10 mouse cellular contexts compared by ENCODE assay signal in genomic region chr11:5059230-5059629, GRCm38 (mm10). TPM values are rescaled to one million over a fixed set of nuclear protein-coding genes. Genes with fewer than 3 reads are reported as not detected.
DNase-seq lines count a peak whose midpoint lies in the region; ATAC-seq lines count a peak whose summit lies in the region.
"Had no signal": no experiment of that assay in that cellular context is flagged by ENCODE, and none has a peak within 500 bp of the region (broad histone marks: within the 10 kb centered on the region; RNA-seq: fewer than 3 reads in every experiment).

No protein-coding gene starts in this region.

- WGBS in heart, embryonic 13.5 days: 22% methylated on average over 14 of the region's 14 CpGs
- WGBS in lung, embryonic 15.5 days: 23% methylated on average over 14 of the region's 14 CpGs
- whole genome bisulfite sequencing in embryonic facial prominence, embryonic 10.5 days: 18% methylated on average over 14 of the region's 14 CpGs
- 15% methylated on average over 14 of the region's 14 CpGs for WGBS in limb, embryonic 13.5 days

- H3K4me2 ChIP-seq in heart, embryonic 13.5 days: peak overlapping the region; percentile 97
- H3K4me2 ChIP-seq in lung, embryonic 15.5 days: 0 out of 2 replicates have a peak overlapping the region, but pooled peaks have one; percentile 8
- H3K4me2 ChIP-seq in limb, embryonic 13.5 days (replicated peaks): peak overlapping the region; percentile 94
- H3K4me2 ChIP-seq: neural tube, embryonic 13.5 days had no signal

- H3K36me3 ChIP-seq in heart, embryonic 13.5 days: peaks cover 9% of the 10 kb centered on the region
- no peaks in the 10 kb centered on the region for H3K36me3 ChIP-seq in lung, embryonic 15.5 days
- H3K36me3 ChIP-seq in embryonic facial prominence, embryonic 10.5 days (replicated peaks): peaks cover 11% of the 10 kb centered on the region; the same call in 1 of the 2 replicates
- peaks cover 11% of the 10 kb centered on the region; the same call in 1 of the 2 replicates for H3K36me3 ChIP-seq in limb, embryonic 13.5 days

- H3K4me3 ChIP-seq in heart, embryonic 13.5 days: peak overlapping the region; percentile 15; the same call in 1 of the 2 replicates
- no peak overlapping the region for H3K4me3 ChIP-seq in lung, embryonic 15.5 days
- peak overlapping the region; percentile 2; the same call in 1 of the 2 replicates for H3K4me3 ChIP-seq in embryonic facial prominence, embryonic 10.5 days
- peak overlapping the region; percentile 56 for H3K4me3 ChIP-seq in limb, embryonic 13.5 days
- H3K4me3 ChIP-seq: neural tube, embryonic 13.5 days had no signal

- DNase-seq in heart, postnatal 25 days (ENCODE audit: low spot score): no peak
- no peak for DNase-seq in lung, postnatal 14 days
- peak; percentile 56 for DNase-seq in embryonic facial prominence, embryonic 10.5 days (ENCODE audit: low spot score)
- no peak for DNase-seq in left cerebral cortex, adult 9 months (ENCODE audit: low spot score in 2 of 2)
- DNase-seq in layer of hippocampus, adult 11-12 months (ENCODE audit: low spot score): no peak

- H3K4me1 ChIP-seq in heart, embryonic 13.5 days: peaks cover 63% of the 10 kb centered on the region
- H3K4me1 ChIP-seq in lung, embryonic 15.5 days: peaks cover 50% of the 10 kb centered on the region
- H3K4me1 ChIP-seq in embryonic facial prominence, embryonic 10.5 days: peaks cover 86% of the 10 kb centered on the region
- peaks cover 82% of the 10 kb centered on the region for H3K4me1 ChIP-seq in limb, embryonic 13.5 days

- H3K27ac ChIP-seq in heart, embryonic 13.5 days (replicated peaks): no peak overlapping the region
- no peak overlapping the region for H3K27ac ChIP-seq in lung, embryonic 15.5 days
- no peak overlapping the region for H3K27ac ChIP-seq in embryonic facial prominence, embryonic 10.5 days (replicated peaks)
- H3K27ac ChIP-seq in limb, embryonic 13.5 days: no peak overlapping the region
- H3K27ac ChIP-seq: neural tube, embryonic 13.5 days had no signal

- peak overlapping the region; percentile 12; the same call in 1 of the 2 replicates for H3K9ac ChIP-seq in heart, embryonic 13.5 days
- H3K9ac ChIP-seq in lung, embryonic 15.5 days: no peak overlapping the region
- H3K9ac ChIP-seq in limb, embryonic 13.5 days: peak overlapping the region; percentile 50; the same call in 1 of the 2 replicates
- H3K9ac ChIP-seq: neural tube, embryonic 13.5 days had no signal

- H3K9me3 ChIP-seq in heart, embryonic 13.5 days: no peaks in the 10 kb centered on the region
- no peaks in the 10 kb centered on the region for H3K9me3 ChIP-seq in lung, embryonic 15.5 days
- no peaks in the 10 kb centered on the region for H3K9me3 ChIP-seq in embryonic facial prominence, embryonic 10.5 days
- H3K9me3 ChIP-seq in limb, embryonic 13.5 days: no peaks in the 10 kb centered on the region
- H3K9me3 ChIP-seq: neural tube, embryonic 13.5 days had no signal

- ATAC-seq in heart, embryonic 13.5 days (ENCODE audit: extremely low read depth, insufficient number of reproducible peaks, low FRiP score, low TSS enrichment): no peak
- ATAC-seq in lung, embryonic 15.5 days (ENCODE audit: borderline replicate concordance, extremely low read depth, low FRiP score, low TSS enrichment): no peak
- ATAC-seq in limb, embryonic 13.5 days (ENCODE audit: low FRiP score, low read depth): no peak

- H3K27me3 ChIP-seq in heart, embryonic 13.5 days (replicated peaks): peaks cover 94% of the 10 kb centered on the region
- peaks cover 89% of the 10 kb centered on the region for H3K27me3 ChIP-seq in lung, embryonic 15.5 days
- peaks cover 100% of the 10 kb centered on the region for H3K27me3 ChIP-seq in embryonic facial prominence, embryonic 10.5 days (replicated peaks; ENCODE audit: low read depth, poor library complexity, severe bottlenecking)
- peaks cover 94% of the 10 kb centered on the region for H3K27me3 ChIP-seq in limb, embryonic 13.5 days

- intact Hi-C loops in heart, postnatal 25 days (cut with DNase I): no loop called here

RNA-seq across cellular contexts. Expression of gene Rasl10a, which starts 1.3 kb away (rescaled TPM):
- polyA plus RNA-seq in heart, embryonic 13.5 days (2015; fragmentation: Nextera tagmentation; extraction: Ambion mirVana): 0.59 and 0.70 TPM in 2 replicates
- 1 to 10 TPM; 2.4 to 5.3 TPM for total RNA-seq in heart, postnatal 25 days (2021)
- polyA plus RNA-seq in lung, embryonic 15.5 days (2015; fragmentation: Nextera tagmentation; extraction: Ambion mirVana): 0.57 and 0.59 TPM in 2 replicates
- 0.54 and 0.56 TPM in 2 replicates for polyA plus RNA-seq in embryonic facial prominence, embryonic 10.5 days (2016; fragmentation: Nextera tagmentation; extraction: Ambion mirVana)
- 4.2 and 5.2 TPM in 2 replicates for polyA plus RNA-seq in limb, embryonic 13.5 days (2015; fragmentation: Nextera tagmentation; extraction: Ambion mirVana)
- total RNA-seq: megakaryocyte progenitor cell, adult 5-6 weeks had no signal

RNA-seq across cellular contexts. Expression of gene Gas2l1, which starts 5.9 kb away (rescaled TPM):
- 21.0 TPM in 2 replicates for polyA plus RNA-seq in heart, embryonic 13.5 days (2015; fragmentation: Nextera tagmentation; extraction: Ambion mirVana)
- total RNA-seq in heart, postnatal 25 days (2021): 10 to 100 TPM; 19.0 to 21.2 TPM
- 27.1 and 29.1 TPM in 2 replicates for polyA plus RNA-seq in lung, embryonic 15.5 days (2015; fragmentation: Nextera tagmentation; extraction: Ambion mirVana)
- 25.3 and 25.7 TPM in 2 replicates for polyA plus RNA-seq in embryonic facial prominence, embryonic 10.5 days (2016; fragmentation: Nextera tagmentation; extraction: Ambion mirVana)
- 25.5 and 28.4 TPM in 2 replicates for polyA plus RNA-seq in limb, embryonic 13.5 days (2015; fragmentation: Nextera tagmentation; extraction: Ambion mirVana)

RNA-seq across cellular contexts. Expression of gene Rhbdd3, which starts 39.5 kb away (rescaled TPM):
- polyA plus RNA-seq in heart, embryonic 13.5 days (2015; fragmentation: Nextera tagmentation; extraction: Ambion mirVana): 28.2 and 34.3 TPM in 2 replicates
- 10 to 100 TPM; 21.4 to 21.6 TPM for total RNA-seq in heart, postnatal 25 days (2021)
- 26.3 and 31.2 TPM in 2 replicates for polyA plus RNA-seq in lung, embryonic 15.5 days (2015; fragmentation: Nextera tagmentation; extraction: Ambion mirVana)
- polyA plus RNA-seq in embryonic facial prominence, embryonic 10.5 days (2016; fragmentation: Nextera tagmentation; extraction: Ambion mirVana): 30.8 and 31.9 TPM in 2 replicates
- polyA plus RNA-seq in limb, embryonic 13.5 days (2015; fragmentation: Nextera tagmentation; extraction: Ambion mirVana): 25.1 and 25.9 TPM in 2 replicates

RNA-seq across cellular contexts. Expression of gene Ewsr1, which starts 39.8 kb away (rescaled TPM):
- 435 and 450 TPM in 2 replicates for polyA plus RNA-seq in heart, embryonic 13.5 days (2015; fragmentation: Nextera tagmentation; extraction: Ambion mirVana)
- 10 to 100 TPM; 95.7 to 96.0 TPM for total RNA-seq in heart, postnatal 25 days (2021)
- polyA plus RNA-seq in lung, embryonic 15.5 days (2015; fragmentation: Nextera tagmentation; extraction: Ambion mirVana): 778 and 796 TPM in 2 replicates
- polyA plus RNA-seq in embryonic facial prominence, embryonic 10.5 days (2016; fragmentation: Nextera tagmentation; extraction: Ambion mirVana): 961 and 969 TPM in 2 replicates
- polyA plus RNA-seq in limb, embryonic 13.5 days (2015; fragmentation: Nextera tagmentation; extraction: Ambion mirVana): 920 and 938 TPM in 2 replicates

Comparison
In these comparisons a context has a peak if more than half of its experiments do, and no peak if none do; other contexts are left out.
1. H3K4me2 ChIP-seq: peak in every context shown above with its lines; median percentile 97 in heart, embryonic 13.5 days; 94 in limb, embryonic 13.5 days; 8 in lung, embryonic 15.5 days.